Mouse (Mus musculus) heart, embryonic 15.5 days (tissue): Measurements from ENCODE around the gene Cacna1c. TPM values are rescaled to one million over a fixed set of nuclear protein-coding genes. Genes with fewer than 3 reads are reported as not detected.

Source experiments
- ATAC-seq: fragments of 200-750 bp; cut with Nextera tagmentation; replicated peaks from 2 replicates; pipeline ENCODE4 v1.8.0; 2017; ENCODE audit warnings: low read depth, moderate TSS enrichment; ENCODE audit not compliant: insufficient number of reproducible peaks, insufficient read depth, low FRiP score
- H3K27ac ChIP-seq: fragments of 300-500 bp; sonication (generic); 2 replicates; pipeline ENCODE4 v1.5.1; 2015; ENCODE audit warnings: mild to moderate bottlenecking, inconsistent platforms
- H3K27me3 ChIP-seq: fragments of 300-500 bp; sonication (generic); 2 replicates; pipeline ENCODE4 v1.6.1; 2015; ENCODE audit warnings: inconsistent platforms
- H3K36me3 ChIP-seq: fragments of 300-500 bp; sonication (generic); 2 replicates; pipeline ENCODE4 v1.6.1; 2015; ENCODE audit warnings: mild to moderate bottlenecking, inconsistent platforms
- H3K4me1 ChIP-seq: fragments of 300-500 bp; sonication (generic); replicated peaks from 2 replicates; pipeline ENCODE4 v1.6.1; 2015; ENCODE audit warnings: inconsistent platforms
- H3K4me2 ChIP-seq: fragments of 300-500 bp; sonication (generic); 2 replicates; pipeline ENCODE4 v1.6.1; 2015; ENCODE audit warnings: inconsistent platforms, mild to moderate bottlenecking, moderate library complexity
- H3K4me3 ChIP-seq: fragments of 300-500 bp; sonication (generic); 2 replicates; pipeline ENCODE4 v1.5.1; 2015; ENCODE audit warnings: mild to moderate bottlenecking, inconsistent platforms
- H3K9ac ChIP-seq: fragments of 300-500 bp; sonication (generic); 2 replicates; pipeline ENCODE4 v1.6.1; 2015; ENCODE audit warnings: mild to moderate bottlenecking, inconsistent platforms
- H3K9me3 ChIP-seq: fragments of 300-500 bp; sonication (generic); replicated peaks from 2 replicates; pipeline ENCODE4 v1.6.1; 2016; ENCODE audit warnings: inconsistent platforms
- WGBS: fragments of 180-500 bp; shearing (Covaris S2); methylation state at CpG from one replicate; pipeline ENCODE4 v1.1.7; 2015; ENCODE audit warnings: mixed read lengths; 5-methylcytosine and 5-hydroxymethylcytosine counted together
- polyA plus RNA-seq: library from polyadenylated mRNA; unstranded; fragments of >200 nt; fragmentation: Nextera tagmentation; extraction: Ambion mirVana; gene quantifications from 2 replicates; pipeline ENCODE4 v1.2.1, GENCODE M21; 2015

Gene Cacna1c
- polyA plus RNA-seq, 1 experiment from 2014 or later: 65.3 TPM

DNA sequence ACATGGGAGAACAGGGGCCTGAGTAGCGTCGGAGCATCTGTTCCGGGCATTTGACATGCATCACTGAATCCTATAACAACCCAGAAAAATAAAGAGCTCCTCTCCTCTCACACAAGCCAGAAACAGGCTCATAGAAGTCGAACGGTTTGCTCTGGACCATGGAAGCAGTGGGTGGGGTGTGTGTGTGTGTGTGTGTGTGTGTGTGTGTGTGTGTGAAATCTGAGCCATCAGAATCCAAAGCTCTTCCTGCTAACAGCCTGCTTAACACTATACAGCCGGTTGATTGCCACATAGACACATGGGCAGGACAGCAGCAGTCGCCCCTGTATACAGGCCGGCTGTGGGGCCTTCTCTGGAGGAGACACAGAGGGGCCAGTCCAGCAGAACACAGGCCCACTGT lies 368.7 kb downstream of the Cacna1c start:
- 56% methylated on average over 8 of the region's 8 CpGs for WGBS
- Histone ChIP-seq H3K9ac (no peak overlapping the region), H3K36me3 (no peaks in the 10 kb centered on the region), H3K4me3 (no peak overlapping the region), H3K27me3 (no peaks in the 10 kb centered on the region), H3K9me3 (no peaks in the 10 kb centered on the region), H3K27ac (0 out of 2 replicates have a peak overlapping the region, but pooled peaks have one; percentile 7), H3K4me1 (peaks cover 74% of the 10 kb centered on the region), H3K4me2 (no peak overlapping the region)
- ATAC-seq: no peak

DNA sequence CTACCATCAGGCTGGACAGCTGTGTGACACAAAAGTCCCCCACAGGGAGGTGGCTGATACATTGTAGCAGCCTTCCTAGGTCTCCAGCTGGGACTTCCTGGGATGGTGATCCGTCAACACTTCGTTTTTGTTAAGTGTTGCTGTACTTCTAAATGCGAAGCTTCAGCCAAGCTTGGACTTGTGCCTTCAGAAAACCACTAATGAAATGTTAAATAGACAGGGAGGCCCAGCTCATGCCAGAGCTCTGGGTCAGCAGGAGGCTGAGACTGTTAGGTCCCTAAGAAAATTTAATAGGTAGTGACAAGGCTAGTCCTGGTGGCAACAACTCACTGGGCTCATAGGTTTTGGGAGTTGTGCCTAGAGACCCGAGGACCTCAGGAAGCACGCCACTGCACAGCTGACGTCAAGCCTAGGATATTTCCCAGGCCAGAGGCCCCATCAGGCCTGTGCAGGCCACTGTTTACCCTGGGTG lies 370.8 kb downstream of the Cacna1c start:
- Histone ChIP-seq H3K27ac (peak overlapping the region; percentile 50), H3K27me3 (no peaks in the 10 kb centered on the region), H3K4me2 (no peak overlapping the region), H3K4me1 (peaks cover 79% of the 10 kb centered on the region), H3K9me3 (no peaks in the 10 kb centered on the region), H3K36me3 (no peaks in the 10 kb centered on the region), H3K9ac (no peak overlapping the region), H3K4me3 (no peak overlapping the region)
- ATAC-seq: peak; percentile 34
- WGBS: 24% methylated on average over 6 of the region's 6 CpGs

DNA sequence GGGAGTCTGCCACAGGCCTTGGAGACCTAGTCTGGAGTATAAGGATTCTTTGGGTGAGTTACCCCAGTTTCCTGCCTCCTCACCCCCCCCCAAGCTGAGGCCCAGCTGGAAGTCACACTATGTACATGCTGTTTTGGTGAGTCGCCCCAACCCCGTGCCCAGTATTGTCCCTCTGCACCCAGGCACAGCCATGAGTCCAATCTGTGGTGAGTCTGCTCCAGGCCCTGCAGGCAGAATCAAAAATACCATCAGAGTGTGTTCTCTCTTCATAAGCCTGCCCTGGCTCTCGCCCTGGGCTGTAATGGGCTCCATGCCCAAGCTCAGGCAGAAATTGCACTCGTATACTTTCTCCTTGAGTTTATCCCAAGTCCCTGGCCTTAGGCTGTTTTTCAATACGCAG lies 374.7 kb downstream of the Cacna1c start:
- H3K27ac ChIP-seq: peak overlapping the region; percentile 76
- peaks cover 83% of the 10 kb centered on the region for H3K4me1 ChIP-seq

DNA sequence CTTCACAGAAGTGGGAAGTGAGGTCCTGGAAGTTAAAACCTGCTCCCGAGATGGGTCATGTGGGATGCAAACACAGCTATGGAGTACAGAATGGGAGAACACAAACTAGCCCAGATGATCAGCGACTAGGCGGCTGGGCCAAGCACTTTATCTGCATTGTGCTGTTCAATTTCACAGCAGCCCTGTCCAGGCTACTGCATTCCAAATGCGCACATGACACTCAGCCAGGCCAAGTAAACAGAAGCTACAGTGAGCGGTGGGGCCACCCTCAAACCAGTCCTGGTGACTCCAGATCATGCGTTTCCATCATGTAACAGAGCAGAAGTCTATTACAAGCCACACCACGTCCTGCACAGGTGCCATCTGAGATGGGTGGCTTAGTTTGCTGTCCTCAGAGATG lies 376.6 kb downstream of the Cacna1c start:
- Histone ChIP-seq H3K9ac (no peak overlapping the region), H3K4me1 (peaks cover 64% of the 10 kb centered on the region), H3K36me3 (no peaks in the 10 kb centered on the region), H3K4me2 (peak overlapping the region; percentile 23), H3K27ac (peak overlapping the region; percentile 76), H3K27me3 (no peaks in the 10 kb centered on the region), H3K4me3 (no peak overlapping the region), H3K9me3 (no peaks in the 10 kb centered on the region)
- ATAC-seq: peak; percentile 84
- WGBS: 27% methylated on average over 7 of the region's 7 CpGs

More for the DNA sequence above, 374.7 kb downstream of the Cacna1c start:
- Histone ChIP-seq H3K27me3 (no peaks in the 10 kb centered on the region), H3K36me3 (no peaks in the 10 kb centered on the region), H3K4me3 (no peak overlapping the region), H3K4me2 (no peak overlapping the region), H3K9me3 (no peaks in the 10 kb centered on the region), H3K9ac (no peak overlapping the region)
- ATAC-seq: no peak
- 66% methylated on average over 5 of the region's 5 CpGs for WGBS

DNA sequence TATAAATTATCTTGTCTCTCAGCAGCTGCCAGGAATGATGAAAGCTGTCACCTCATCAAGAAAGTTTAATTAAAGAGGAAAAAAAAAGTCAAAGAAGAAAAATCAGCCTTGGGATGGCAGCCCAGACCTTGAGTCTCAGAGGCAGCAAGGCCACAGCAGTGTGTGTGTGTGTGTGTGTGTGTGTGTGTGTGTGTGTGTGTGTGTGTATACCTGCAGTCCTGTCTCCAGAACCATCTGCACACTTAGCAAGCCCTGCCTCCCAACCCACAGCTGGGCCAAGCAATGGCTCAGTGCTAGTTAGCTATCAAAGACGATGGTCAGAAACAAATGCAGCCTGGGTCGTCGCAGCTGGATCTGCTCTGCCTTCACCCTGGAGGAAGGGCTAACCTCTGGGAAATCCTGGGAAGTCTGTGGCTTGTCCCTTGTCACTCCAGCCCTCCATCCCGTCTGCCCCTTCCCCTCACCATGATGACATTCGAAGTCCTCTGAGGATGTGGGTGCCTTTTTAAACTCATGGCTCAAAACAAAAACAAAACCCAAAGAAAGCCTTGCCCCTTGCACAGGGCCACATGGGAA lies 378.2 kb downstream of the Cacna1c start:
- no peak overlapping the region for H3K27ac ChIP-seq

DNA sequence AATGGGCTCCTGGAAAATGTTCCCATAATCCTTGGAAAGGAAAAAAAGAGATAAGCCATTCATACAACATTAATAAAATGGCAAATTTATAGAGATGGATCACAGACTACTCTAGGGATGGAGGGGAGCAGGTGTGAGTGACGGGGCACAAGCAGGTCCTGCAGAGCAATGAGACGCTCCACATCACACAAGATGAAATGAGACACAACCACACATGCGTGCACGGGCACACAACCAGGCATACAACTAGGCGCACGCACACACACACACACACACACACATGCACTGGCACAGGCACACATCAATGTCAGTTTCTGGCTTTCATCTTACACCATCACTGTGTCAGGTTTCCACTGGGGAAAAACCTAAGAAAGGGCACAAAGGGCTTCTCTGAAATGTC lies 380.0 kb downstream of the Cacna1c start:
- Histone ChIP-seq H3K36me3 (no peaks in the 10 kb centered on the region), H3K4me1 (peaks cover 47% of the 10 kb centered on the region), H3K9ac (no peak overlapping the region), H3K27ac (no peak overlapping the region), H3K4me2 (no peak overlapping the region), H3K4me3 (no peak overlapping the region), H3K9me3 (no peaks in the 10 kb centered on the region), H3K27me3 (no peaks in the 10 kb centered on the region)
- 79% methylated on average over 6 of the region's 6 CpGs for WGBS
- ATAC-seq: no peak

More for the DNA sequence above, 378.2 kb downstream of the Cacna1c start:
- WGBS: 43% methylated on average over 5 of the region's 5 CpGs
- peaks cover 48% of the 10 kb centered on the region for H3K4me1 ChIP-seq
- H3K4me3 ChIP-seq: no peak overlapping the region
- ATAC-seq: no peak
- H3K9me3 ChIP-seq: no peaks in the 10 kb centered on the region
- no peak overlapping the region for H3K9ac ChIP-seq
- H3K4me2 ChIP-seq: no peak overlapping the region
- H3K36me3 ChIP-seq: no peaks in the 10 kb centered on the region
- H3K27me3 ChIP-seq: no peaks in the 10 kb centered on the region

DNA sequence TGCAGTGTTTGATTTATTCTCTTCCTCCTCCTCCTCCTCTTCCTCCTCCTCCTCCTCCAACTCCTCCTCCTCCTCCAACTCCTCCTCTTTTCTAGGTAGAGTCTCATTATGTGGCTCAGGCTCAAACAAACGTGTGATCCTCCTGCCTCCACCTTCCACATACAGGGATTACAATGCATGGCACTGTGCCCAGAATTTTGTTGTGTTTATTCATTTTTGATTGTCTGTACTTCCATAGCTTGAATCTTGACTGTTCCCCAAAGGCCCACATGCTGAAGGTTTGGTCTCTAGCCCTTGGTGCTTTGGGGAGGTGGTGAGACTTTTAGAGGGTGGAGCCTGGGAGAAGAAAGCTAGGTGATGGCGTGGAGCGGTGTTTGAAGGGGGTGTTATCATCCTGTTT lies 383.7 kb downstream of the Cacna1c start:
- H3K36me3 ChIP-seq: no peaks in the 10 kb centered on the region
- H3K4me1 ChIP-seq: peaks cover 37% of the 10 kb centered on the region
- H3K9ac ChIP-seq: no peak overlapping the region
- H3K27ac ChIP-seq: no peak overlapping the region
- H3K4me2 ChIP-seq: no peak overlapping the region
- WGBS: 51% methylated on average over 3 of the region's 3 CpGs
- no peak overlapping the region for H3K4me3 ChIP-seq
- no peak for ATAC-seq
- no peaks in the 10 kb centered on the region for H3K9me3 ChIP-seq
- H3K27me3 ChIP-seq: no peaks in the 10 kb centered on the region

DNA sequence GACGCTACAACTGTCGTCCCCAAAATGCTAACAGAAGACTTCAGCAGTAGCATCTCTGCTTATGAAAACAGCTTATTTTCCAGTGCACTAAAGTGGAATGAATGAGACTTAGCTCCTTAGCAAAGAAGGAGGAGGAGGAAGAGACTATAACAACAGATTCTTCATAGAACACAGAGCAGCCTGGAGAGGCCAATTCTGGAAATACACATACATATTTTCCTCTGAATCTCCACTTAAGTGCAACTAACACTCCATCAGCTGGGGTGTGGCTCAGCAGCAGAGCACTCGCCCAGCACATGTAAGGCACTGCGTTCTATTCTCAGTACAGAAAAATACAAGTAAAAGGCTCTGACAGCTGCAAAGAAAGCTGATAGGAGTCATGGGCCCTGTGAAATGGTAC lies 384.2 kb downstream of the Cacna1c start:
- Histone ChIP-seq H3K9ac (no peak overlapping the region), H3K4me2 (no peak overlapping the region)

DNA sequence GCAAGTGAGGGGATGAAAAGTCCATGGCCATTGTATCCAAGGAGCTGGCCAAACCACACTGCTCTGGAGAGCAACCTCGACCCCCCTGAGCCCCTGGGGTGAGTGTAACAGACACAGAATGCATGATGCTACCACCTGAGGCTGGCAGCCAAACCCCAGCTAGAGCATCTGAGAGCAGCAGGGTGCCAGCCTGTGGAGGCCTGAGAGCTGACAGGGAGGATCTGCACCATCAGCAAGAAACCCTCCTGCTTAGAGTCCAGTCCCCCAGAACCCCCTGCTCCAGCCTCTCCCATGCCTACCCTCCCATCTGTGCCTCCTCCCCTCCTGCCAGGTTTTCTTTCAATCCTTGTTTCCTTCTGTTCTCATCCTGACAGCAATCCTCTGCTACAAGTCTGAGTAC lies 385.4 kb downstream of the Cacna1c start:
- Histone ChIP-seq H3K4me1 (peaks cover 52% of the 10 kb centered on the region), H3K4me3 (no peak overlapping the region), H3K36me3 (no peaks in the 10 kb centered on the region), H3K27ac (no peak overlapping the region), H3K9me3 (no peaks in the 10 kb centered on the region), H3K27me3 (no peaks in the 10 kb centered on the region), H3K9ac (no peak overlapping the region), H3K4me2 (no peak overlapping the region)
- WGBS: 47% methylated on average over 1 of the region's 1 CpGs
- no peak for ATAC-seq

More for the DNA sequence above, 384.2 kb downstream of the Cacna1c start:
- H3K4me1 ChIP-seq: peaks cover 42% of the 10 kb centered on the region
- ATAC-seq: no peak
- no peaks in the 10 kb centered on the region for H3K36me3 ChIP-seq
- H3K27me3 ChIP-seq: no peaks in the 10 kb centered on the region
- no peak overlapping the region for H3K27ac ChIP-seq
- H3K9me3 ChIP-seq: no peaks in the 10 kb centered on the region
- WGBS: 67% methylated on average over 4 of the region's 4 CpGs
- no peak overlapping the region for H3K4me3 ChIP-seq

DNA sequence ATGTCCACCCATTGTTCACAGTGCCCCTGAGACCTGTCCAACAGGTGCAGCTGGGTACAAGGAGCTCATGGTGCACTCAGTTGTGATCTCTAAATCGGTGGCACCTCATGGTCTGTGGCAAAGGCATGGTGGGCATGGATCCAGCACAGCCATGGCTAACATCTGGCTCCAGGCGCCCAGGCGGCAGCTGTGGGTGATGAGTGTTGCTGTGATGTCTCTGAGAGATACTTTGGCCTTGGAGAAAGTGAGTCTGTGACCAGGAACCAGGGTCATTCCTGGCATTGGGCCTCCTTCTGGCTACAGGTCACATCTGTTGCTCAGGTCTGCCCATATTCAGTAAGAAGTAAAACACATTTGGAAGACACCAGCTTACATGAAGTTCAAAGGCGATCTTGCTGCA lies 391.1 kb downstream of the Cacna1c start:
- WGBS: 48% methylated on average over 4 of the region's 4 CpGs
- H3K9me3 ChIP-seq: no peaks in the 10 kb centered on the region
- H3K4me1 ChIP-seq: peaks cover 92% of the 10 kb centered on the region
- H3K9ac ChIP-seq: no peak overlapping the region
- H3K36me3 ChIP-seq: no peaks in the 10 kb centered on the region
- peak overlapping the region; percentile 72 for H3K27ac ChIP-seq
- no peaks in the 10 kb centered on the region for H3K27me3 ChIP-seq
- ATAC-seq: no peak
- peak overlapping the region; percentile 36; the same call in 1 of the 2 replicates for H3K4me2 ChIP-seq
- H3K4me3 ChIP-seq: no peak overlapping the region

DNA sequence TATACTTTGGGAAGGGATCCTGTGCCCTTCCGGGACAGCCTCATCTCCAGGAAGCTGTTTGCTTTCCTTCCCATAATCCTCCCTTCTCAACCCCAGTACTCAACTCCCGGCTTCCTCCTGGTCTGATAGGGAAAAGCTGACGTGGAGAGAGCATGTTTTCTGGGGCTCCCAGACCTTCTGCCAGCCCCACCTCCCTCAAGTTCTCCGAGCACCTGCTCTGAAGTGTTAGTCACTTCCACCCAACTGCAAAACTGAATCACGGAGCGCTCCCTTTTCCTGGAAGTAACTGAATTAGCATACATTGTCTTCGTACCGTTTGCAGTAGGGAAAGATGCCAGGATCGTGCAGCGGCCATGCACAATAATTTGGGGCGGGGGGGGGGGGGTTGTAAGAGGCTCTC lies 393.9 kb downstream of the Cacna1c start:
- no peak overlapping the region for H3K27ac ChIP-seq

DNA sequence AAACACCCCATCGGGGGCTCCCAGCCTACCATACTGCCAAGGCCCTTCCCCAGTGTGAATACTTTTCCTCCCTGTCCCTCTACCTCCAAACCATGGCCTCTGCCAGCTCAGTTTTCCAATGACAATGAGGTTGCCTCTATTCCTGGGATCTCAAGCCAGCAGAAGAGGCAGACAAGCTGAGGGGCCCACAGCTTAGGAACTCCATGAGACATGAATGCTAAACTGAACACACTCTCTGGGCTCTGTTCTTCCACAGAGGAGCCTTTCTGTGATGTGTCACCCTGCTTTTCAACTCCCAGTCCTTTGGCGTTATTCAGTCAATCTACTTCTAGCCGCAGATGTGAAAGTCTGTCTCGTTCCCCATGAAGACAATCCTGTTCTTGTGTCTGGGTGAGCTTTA lies 399.8 kb downstream of the Cacna1c start:
- WGBS: 85% methylated on average over 4 of the region's 4 CpGs
- no peak for ATAC-seq
- H3K27ac ChIP-seq: peak overlapping the region; percentile 63; the same call in 1 of the 2 replicates

More for the DNA sequence above, 393.9 kb downstream of the Cacna1c start:
- ATAC-seq: no peak
- H3K36me3 ChIP-seq: no peaks in the 10 kb centered on the region
- H3K27me3 ChIP-seq: no peaks in the 10 kb centered on the region
- no peak overlapping the region for H3K4me2 ChIP-seq
- no peaks in the 10 kb centered on the region for H3K9me3 ChIP-seq
- H3K9ac ChIP-seq: no peak overlapping the region
- WGBS: 53% methylated on average over 11 of the region's 11 CpGs
- H3K4me1 ChIP-seq: peaks cover 79% of the 10 kb centered on the region
- H3K4me3 ChIP-seq: no peak overlapping the region

More for the DNA sequence above, 399.8 kb downstream of the Cacna1c start:
- Histone ChIP-seq H3K36me3 (no peaks in the 10 kb centered on the region), H3K4me1 (peaks cover 59% of the 10 kb centered on the region), H3K4me3 (no peak overlapping the region), H3K4me2 (no peak overlapping the region), H3K27me3 (no peaks in the 10 kb centered on the region), H3K9ac (no peak overlapping the region), H3K9me3 (no peaks in the 10 kb centered on the region)
